Mouse (Mus musculus) embryonic facial prominence, embryonic 10.5 days (tissue): ENCODE data around the gene Rarb. TPM values are rescaled to one million over a fixed set of nuclear protein-coding genes. Genes with fewer than 3 reads are reported as not detected.

Experiments used
- DNase-seq: peaks from one replicate; pipeline ENCODE4 v3.0.0-alpha.2; 2017; ENCODE audit warnings: low spot score
- H3K27ac ChIP-seq: fragments of 300-500 bp; sonication (generic); replicated peaks from 2 replicates; pipeline ENCODE4 v1.5.1; 2016; ENCODE audit warnings: mild to moderate bottlenecking
- H3K27me3 ChIP-seq: fragments of 300-500 bp; sonication (generic); replicated peaks from 2 replicates; pipeline ENCODE4 v1.6.1; 2016; ENCODE audit warnings: low read depth, mild to moderate bottlenecking; ENCODE audit not compliant: poor library complexity, severe bottlenecking
- H3K36me3 ChIP-seq: fragments of 300-500 bp; sonication (generic); replicated peaks from 2 replicates; pipeline ENCODE4 v1.6.1; 2016; ENCODE audit warnings: mild to moderate bottlenecking, moderate library complexity
- H3K4me1 ChIP-seq: fragments of 300-500 bp; sonication (generic); 2 replicates; pipeline ENCODE4 v1.6.1; 2016
- H3K4me3 ChIP-seq: fragments of 300-500 bp; sonication (generic); 2 replicates; pipeline ENCODE4 v1.5.1; 2016; ENCODE audit warnings: mild to moderate bottlenecking, moderate library complexity
- H3K9me3 ChIP-seq: fragments of 300-500 bp; sonication (generic); 2 replicates; pipeline ENCODE4 v1.6.1; 2016; ENCODE audit warnings: mild to moderate bottlenecking
- WGBS: fragments of 180-500 bp; shearing (Covaris S2); methylation state at CpG from one replicate; pipeline ENCODE4 v1.1.7; 2016; 5-methylcytosine and 5-hydroxymethylcytosine counted together
- polyA plus RNA-seq: library from polyadenylated mRNA; unstranded; fragments of >200 nt; fragmentation: Nextera tagmentation; extraction: Ambion mirVana; gene quantifications from 2 replicates; pipeline ENCODE4 v1.2.1, GENCODE M21; 2016

Gene Rarb
- polyA plus RNA-seq, 1 experiment from 2014 or later, result 27.1 TPM

GRCm38 (mm10) chr14:16432550-16432949 is 386.4 kb downstream of the Rarb start:
- 85% methylated on average over 3 of the region's 3 CpGs for WGBS
- no peaks in the 10 kb centered on the region for H3K27me3 ChIP-seq

GRCm38 (mm10) chr14:16431941-16432499 is 386.9 kb downstream of the Rarb start:
- 75% methylated on average over 4 of the region's 4 CpGs for WGBS
- no peak for DNase-seq
- H3K27me3 ChIP-seq, result no peaks in the 10 kb centered on the region
- H3K27ac ChIP-seq, result no peak overlapping the region
- no peaks in the 10 kb centered on the region for H3K9me3 ChIP-seq
- H3K4me3 ChIP-seq, result no peak overlapping the region
- no peaks in the 10 kb centered on the region for H3K4me1 ChIP-seq
- peaks cover 81% of the 10 kb centered on the region for H3K36me3 ChIP-seq

More at GRCm38 (mm10) chr14:16432550-16432949, 386.4 kb downstream of the Rarb start:
- H3K36me3 ChIP-seq, result peaks cover 81% of the 10 kb centered on the region
- H3K27ac ChIP-seq, result no peak overlapping the region
- no peaks in the 10 kb centered on the region for H3K9me3 ChIP-seq
- no peak overlapping the region for H3K4me3 ChIP-seq
- no peak for DNase-seq
- no peaks in the 10 kb centered on the region for H3K4me1 ChIP-seq

GRCm38 (mm10) chr14:16427569-16427968 is 391.4 kb downstream of the Rarb start:
- Histone ChIP-seq H3K27ac (no peak overlapping the region), H3K4me3 (no peak overlapping the region), H3K4me1 (no peaks in the 10 kb centered on the region), H3K9me3 (no peaks in the 10 kb centered on the region), H3K36me3 (peaks cover 96% of the 10 kb centered on the region), H3K27me3 (no peaks in the 10 kb centered on the region)
- DNase-seq, result no peak
- 89% methylated on average over 4 of the region's 4 CpGs for WGBS

- no peaks in the 10 kb centered on the region for H3K9me3 ChIP-seq
- no peak overlapping the region for H3K4me3 ChIP-seq
These were observed 404.8 kb downstream of the Rarb start for GRCm38 (mm10) chr14:16414163-16414562.

GRCm38 (mm10) chr14:16405187-16405586 is 413.8 kb downstream of the Rarb start:
- H3K4me3 ChIP-seq, result no peak overlapping the region
- no peaks in the 10 kb centered on the region for H3K9me3 ChIP-seq
- peaks cover 87% of the 10 kb centered on the region for H3K36me3 ChIP-seq
- DNase-seq, result no peak
- H3K27me3 ChIP-seq, result no peaks in the 10 kb centered on the region
- H3K4me1 ChIP-seq, result no peaks in the 10 kb centered on the region
- H3K27ac ChIP-seq, result no peak overlapping the region
- 90% methylated on average over 4 of the region's 4 CpGs for WGBS

More at GRCm38 (mm10) chr14:16414163-16414562, 404.8 kb downstream of the Rarb start:
- no peak for DNase-seq
- H3K4me1 ChIP-seq, result no peaks in the 10 kb centered on the region
- H3K36me3 ChIP-seq, result peaks cover 81% of the 10 kb centered on the region
- WGBS, result 66% methylated on average over 4 of the region's 4 CpGs
- H3K27ac ChIP-seq, result no peak overlapping the region
- no peaks in the 10 kb centered on the region for H3K27me3 ChIP-seq

- H3K4me3 ChIP-seq, result no peak overlapping the region
- peaks cover 6% of the 10 kb centered on the region for H3K4me1 ChIP-seq
- no peaks in the 10 kb centered on the region for H3K9me3 ChIP-seq
- 83% methylated on average over 1 of the region's 1 CpGs for WGBS
- H3K27me3 ChIP-seq, result no peaks in the 10 kb centered on the region
- no peak overlapping the region for H3K27ac ChIP-seq
- peaks cover 36% of the 10 kb centered on the region for H3K36me3 ChIP-seq
- DNase-seq, result no peak
These were observed 434.2 kb downstream of the Rarb start for GRCm38 (mm10) chr14:16384783-16385182.
